Mouse (Mus musculus): ENCODE data around the gene Gm5862. TPM values are rescaled to one million over a fixed set of nuclear protein-coding genes. Genes with fewer than 3 reads are reported as not detected.
"Not testable (repeated sequence)": the region's sequence is repeated elsewhere in the genome, so short reads cannot be mapped to it uniquely, and the experiment has no call there.

The Gm5862 gene
- not detected in 2 replicates for polyA plus RNA-seq (2012; rRNA removed)

DNA sequence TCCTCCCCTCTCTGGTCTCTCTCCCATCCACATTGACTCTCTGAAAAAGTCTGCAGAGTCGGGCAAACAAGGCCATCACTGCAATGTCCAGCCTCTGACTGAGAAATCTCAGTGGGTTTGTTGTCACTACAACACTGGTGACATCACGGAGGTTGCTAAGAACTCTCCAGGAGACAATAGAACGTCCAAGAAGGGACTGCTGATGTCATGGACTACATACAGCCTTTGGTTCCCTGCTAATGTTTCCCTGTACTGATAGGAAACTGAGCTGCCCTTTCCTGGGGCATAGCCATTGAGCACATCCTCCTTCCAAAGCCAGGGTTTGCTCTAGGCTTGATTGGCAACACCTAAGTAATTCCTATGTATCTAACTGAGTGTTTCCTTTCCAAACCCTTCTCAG is at the start of gene Gm5862:
Gene Gm5862 (minus strand): TSS at position 101 of the 400 bp plus-strand sequence.
- DNase-seq (ENCODE audit: low read depth), result not testable (repeated sequence)

DNA sequence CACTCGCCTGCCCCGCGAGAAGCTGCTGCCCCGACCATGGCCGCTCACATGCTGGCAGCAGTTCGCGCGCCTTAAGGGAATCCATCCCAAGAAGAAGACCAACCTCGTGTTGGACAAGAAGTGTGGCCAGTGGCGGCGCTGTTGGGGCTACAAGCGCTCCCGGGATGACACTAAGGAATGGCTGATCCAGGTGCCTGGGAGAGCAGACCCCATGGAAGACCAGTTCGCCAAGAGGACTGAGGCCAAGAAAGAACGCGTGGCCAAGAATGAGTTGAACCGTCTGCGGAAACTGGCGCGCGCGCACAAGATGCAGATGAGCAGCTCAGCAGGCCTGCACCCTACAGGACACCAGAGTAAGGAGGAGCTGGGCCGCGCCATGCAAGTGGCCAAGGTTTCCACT is 48.0 kb upstream of the Gm5862 start:
- DNase-seq (ENCODE audit: low read depth), result no peak
- no peak for TF ChIP-seq CTCF (IDR thresholded peaks at IDR 0.05; ENCODE audit: borderline replicate concordance, extremely low read depth, insufficient read depth, insufficient read length)

DNA sequence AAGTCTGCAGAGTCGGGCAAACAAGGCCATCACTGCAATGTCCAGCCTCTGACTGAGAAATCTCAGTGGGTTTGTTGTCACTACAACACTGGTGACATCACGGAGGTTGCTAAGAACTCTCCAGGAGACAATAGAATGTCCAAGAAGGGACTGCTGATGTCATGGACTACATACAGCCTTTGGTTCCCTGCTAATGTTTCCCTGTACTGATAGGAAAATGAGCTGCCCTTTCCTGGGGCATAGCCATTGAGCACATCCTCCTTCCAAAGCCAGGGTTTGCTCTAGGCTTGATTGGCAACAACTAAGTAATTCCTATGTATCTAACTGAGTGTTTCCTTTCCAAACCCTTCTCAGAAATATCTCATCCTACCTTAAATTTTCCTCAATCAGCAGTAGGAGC is 35.8 kb upstream of the Gm5862 start, which contains the start of gene Gm7347:
Gene Gm7347 (minus strand): TSS at position 101 of the 400 bp plus-strand sequence.
- DNase-seq (ENCODE audit: low read depth), result not testable (repeated sequence)

DNA sequence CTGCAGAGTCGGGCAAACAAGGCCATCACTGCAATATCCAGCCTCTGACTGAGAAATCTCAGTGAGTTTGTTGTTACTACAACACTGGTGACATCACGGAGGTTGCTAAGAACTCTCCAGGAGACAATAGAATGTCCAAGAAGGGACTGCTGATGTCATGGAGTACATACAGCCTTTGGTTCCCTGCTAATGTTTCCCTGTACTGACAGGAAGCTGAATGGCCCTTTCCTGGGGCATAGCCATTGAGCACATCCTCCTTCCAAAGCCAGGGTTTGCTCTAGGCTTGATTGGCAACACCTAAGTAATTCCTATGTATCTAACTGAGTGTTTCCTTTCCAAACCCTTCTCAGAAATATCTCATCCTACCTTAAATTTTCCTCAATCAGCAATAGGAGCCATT is 16.7 kb upstream of the Gm5862 start, which contains the start of gene Speer4a:
Gene Speer4a (minus strand): TSS at position 101 of the 400 bp plus-strand sequence.
- DNase-seq (ENCODE audit: low read depth), result not testable (repeated sequence)

DNA sequence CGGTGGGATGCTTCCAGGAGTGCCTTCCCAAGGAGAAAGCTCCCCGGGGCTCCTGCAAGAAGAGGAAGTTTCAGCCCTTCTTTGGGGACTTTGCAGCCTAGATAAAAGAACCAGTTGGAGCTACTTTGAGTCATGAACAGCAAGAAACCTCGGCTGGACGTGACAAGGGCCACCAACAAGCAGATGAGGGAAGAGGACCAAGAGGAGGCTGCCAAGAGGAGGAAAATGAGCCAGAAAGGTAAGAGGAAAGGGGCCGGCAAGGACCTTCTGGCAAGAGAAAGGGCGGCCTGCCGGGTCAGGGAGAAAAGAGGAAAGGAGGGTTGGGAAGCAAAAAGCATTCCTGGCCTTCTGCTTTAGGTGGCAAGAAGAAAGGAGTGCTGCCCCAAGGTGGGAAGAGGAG is 15.0 kb downstream of the Gm5862 start:
- not testable (repeated sequence) for DNase-seq (ENCODE audit: low read depth)

DNA sequence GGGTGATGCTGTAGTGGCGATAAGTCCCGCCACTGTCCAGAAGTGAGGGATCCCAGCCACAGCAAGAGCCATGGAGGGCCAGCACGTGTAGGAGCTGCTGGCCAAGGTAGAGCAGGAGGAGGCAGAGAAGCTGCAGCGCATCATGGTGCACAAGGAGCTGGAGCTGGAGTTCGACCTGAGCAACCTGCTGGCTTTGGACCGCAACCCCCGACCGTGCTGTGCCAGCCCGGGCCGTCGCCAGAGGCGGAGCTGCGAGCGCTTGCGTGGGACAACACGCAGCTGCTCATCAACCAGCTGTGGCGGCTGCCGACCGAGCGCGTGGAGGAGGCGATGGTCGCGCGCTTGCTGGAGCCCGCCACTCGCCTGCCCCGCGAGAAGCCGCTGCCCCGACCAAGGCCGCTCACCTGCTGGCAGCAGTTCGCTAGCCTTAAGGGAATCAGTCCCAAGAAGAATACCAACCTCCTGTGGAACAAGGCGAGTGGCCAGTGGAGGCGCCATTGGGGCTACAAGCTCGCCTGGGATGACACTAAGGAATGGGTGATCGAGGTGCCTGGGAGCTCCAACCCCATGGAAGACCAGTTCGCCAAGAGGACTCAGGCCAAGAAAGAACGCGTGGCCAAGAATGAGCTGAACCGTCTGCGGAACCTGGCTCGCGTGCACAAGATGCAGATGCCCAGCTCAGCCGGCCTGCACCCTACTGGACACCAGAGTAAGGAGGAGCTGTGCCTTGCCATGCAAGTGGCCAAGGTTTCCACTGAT is 15.6 kb downstream of the Gm5862 start:
- peak; percentile 70 for DNase-seq (ENCODE audit: low read depth)

DNA sequence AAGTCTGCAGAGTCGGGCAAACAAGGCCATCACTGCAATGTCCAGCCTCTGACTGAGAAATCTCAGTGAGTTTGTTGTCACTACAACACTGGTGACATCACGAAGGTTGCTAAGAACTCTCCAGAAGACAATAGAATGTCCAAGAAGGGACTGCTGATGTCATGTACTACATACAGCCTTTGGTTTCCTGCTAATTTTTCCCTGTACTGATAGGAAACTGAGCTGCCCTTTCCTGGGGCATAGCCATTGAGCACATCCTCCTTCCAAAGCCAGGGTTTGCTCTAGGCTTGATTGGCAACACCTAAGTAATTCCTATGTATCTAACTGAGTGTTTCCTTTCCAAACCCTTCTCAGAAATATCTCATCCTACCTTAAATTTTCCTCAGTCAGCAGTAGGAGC is 18.0 kb downstream of the Gm5862 start, which contains the start of gene Gm1979:
Gene Gm1979 (minus strand): TSS at position 101 of the 400 bp plus-strand sequence.
- DNase-seq (ENCODE audit: low read depth), result not testable (repeated sequence)

DNA sequence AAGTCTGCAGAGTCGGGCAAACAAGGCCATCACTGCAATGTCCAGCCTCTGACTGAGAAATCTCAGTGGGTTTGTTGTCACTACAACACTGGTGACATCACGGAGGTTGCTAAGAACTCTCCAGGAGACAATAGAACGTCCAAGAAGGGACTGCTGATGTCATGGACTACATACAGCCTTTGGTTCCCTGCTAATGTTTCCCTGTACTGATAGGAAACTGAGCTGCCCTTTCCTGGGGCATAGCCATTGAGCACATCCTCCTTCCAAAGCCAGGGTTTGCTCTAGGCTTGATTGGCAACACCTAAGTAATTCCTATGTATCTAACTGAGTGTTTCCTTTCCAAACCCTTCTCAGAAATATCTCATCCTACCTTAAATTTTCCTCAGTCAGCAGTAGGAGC is 34.2 kb downstream of the Gm5862 start, which contains the start of gene Gm21698:
Gene Gm21698 (minus strand): TSS at position 101 of the 400 bp plus-strand sequence.
- DNase-seq (ENCODE audit: low read depth), result not testable (repeated sequence)

DNA sequence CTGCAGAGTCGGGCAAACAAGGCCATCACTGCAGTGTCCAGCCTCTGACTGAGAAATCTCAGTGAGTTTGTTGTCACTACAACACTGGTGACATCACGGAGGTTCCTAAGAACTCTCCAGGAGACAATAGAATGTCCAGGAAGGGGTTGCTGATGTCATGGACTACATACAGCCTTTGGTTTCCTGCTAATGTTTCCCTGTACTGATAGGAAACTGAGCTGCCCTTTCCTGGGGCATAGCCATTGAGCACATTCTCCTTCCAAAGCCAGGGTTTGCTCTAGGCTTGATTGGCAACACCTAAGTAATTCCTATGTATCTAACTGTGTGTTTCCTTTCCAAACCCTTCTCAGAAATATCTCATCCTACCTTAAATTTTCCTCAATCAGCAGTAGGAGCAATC is 50.2 kb downstream of the Gm5862 start, which contains the start of gene Gm21680:
Gene Gm21680 (minus strand): TSS at position 101 of the 400 bp plus-strand sequence.
- not testable (repeated sequence) for DNase-seq (ENCODE audit: low read depth)

Other genes starting within 250 kb of the Gm5862 start
- gene Gm21663, start 80.5 kb downstream of the Gm5862 start, polyA plus RNA-seq (2012; rRNA removed), result not detected in 2 replicates
- gene Gm21671, start 68.5 kb downstream of the Gm5862 start, polyA plus RNA-seq (2012; rRNA removed), result not detected in 2 replicates
- gene Gm21680, start 50.3 kb downstream of the Gm5862 start, polyA plus RNA-seq (2012; rRNA removed), result not detected in 2 replicates
- not detected in 2 replicates for gene Gm21698, start 34.3 kb downstream of the Gm5862 start, polyA plus RNA-seq (2012; rRNA removed)
- gene Gm1979, start 18.1 kb downstream of the Gm5862 start, polyA plus RNA-seq (2012; rRNA removed), result not detected in 2 replicates
- gene Speer4a, start 16.6 kb upstream of the Gm5862 start, polyA plus RNA-seq (2012; rRNA removed), result 0.04 TPM in 1 of 2 replicates, not detected in the other
- gene Gm7347, start 35.7 kb upstream of the Gm5862 start, polyA plus RNA-seq (2012; rRNA removed), result not detected in 2 replicates
- not detected in 2 replicates for gene Gm10471, start 66.4 kb upstream of the Gm5862 start, polyA plus RNA-seq (2012; rRNA removed)
- not detected in 2 replicates for gene 5031410I06Rik, start 82.4 kb upstream of the Gm5862 start, polyA plus RNA-seq (2012; rRNA removed)
- gene Gm10220, start 98.5 kb upstream of the Gm5862 start, polyA plus RNA-seq (2012; rRNA removed), result not detected in 2 replicates
- gene Gm7361, start 234.8 kb upstream of the Gm5862 start, polyA plus RNA-seq (2012; rRNA removed), result 0.57 and 0.71 TPM in 2 replicates

All from brain, embryonic 14.5 days (tissue).